Mouse (Mus musculus) thymus, adult 2 months (tissue): ENCODE results near the gene Calcrl.

Experiments
- CTCF ChIP-seq: fragments of 200-500 bp; IDR thresholded peaks from 2 replicates; pipeline ENCODE4 v1.5.1; 2012; ENCODE audit warnings: mild to moderate bottlenecking, control low read depth, low read length, moderate library complexity, borderline replicate concordance; ENCODE audit not compliant: control insufficient read depth, poor library complexity, insufficient read depth; ENCODE audit errors: extremely low read depth
- POLR2A ChIP-seq: fragments of 200-500 bp; IDR thresholded peaks from 2 replicates; pipeline ENCODE4 v1.6.1; 2012; ENCODE audit warnings: mild to moderate bottlenecking, low read length, control low read depth, moderate library complexity; ENCODE audit not compliant: control insufficient read depth, poor library complexity, insufficient read depth; ENCODE audit errors: extremely low read depth

- TF ChIP-seq CTCF (no peak), POLR2A (no peak)
These were observed 48.8 kb upstream of the Calcrl start for GRCm38 (mm10) chr2:84473941-84474530.
